Mouse (Mus musculus): ENCODE results near the gene Srsf12. TPM values are rescaled to one million over a fixed set of nuclear protein-coding genes. Genes with fewer than 3 reads are reported as not detected.

Gene Srsf12
- polyA plus RNA-seq (2012; ENCODE audit: low replicate concordance) = 0.22 and 0.63 TPM in 2 replicates

DNA sequence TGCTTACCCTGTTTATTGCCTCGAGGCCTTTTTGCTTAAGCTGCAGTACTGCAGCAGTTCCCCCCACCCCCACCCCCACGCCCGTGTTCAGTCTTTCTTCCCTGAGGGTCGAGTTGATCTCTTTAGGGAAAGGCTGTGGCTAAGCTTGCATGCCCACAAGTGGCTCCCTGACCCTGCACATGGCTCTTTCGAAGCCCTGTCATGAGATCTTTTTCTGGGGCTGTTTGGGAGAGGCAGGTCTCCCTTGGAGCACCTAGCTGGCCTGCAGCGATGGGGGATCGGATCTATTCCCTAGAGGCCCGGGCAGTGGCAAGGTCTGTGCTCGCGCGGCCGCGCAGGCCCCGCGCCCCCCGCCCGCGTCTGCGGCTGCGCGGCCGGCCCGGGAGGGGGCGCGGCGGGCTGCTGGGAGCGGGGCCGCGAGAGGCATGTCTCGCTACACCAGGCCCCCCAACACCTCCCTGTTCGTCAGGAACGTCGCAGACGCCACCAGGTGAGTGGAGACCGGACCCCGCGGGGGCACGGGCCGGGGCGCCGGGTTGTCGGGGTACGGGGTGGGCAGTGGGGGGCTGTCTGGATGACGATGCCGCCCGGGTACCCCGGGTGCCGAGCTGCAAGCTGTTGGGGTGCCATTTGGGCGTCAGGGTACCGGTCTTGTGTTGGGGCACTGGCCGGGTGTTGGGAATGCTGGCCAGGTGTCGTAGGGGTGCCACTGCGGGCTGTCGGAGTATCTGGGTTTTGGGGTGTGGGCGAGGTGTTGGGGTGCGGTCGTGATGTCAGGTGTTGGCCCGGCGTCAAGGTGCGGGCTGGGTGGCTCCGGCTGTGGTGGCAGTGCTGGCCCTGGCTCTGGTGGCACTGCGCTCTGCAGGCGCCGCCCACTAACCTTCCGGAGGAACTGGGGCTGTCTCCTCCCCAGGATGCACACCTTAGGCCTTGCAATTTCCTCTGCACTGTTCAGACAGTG lies at the start of gene Srsf12:
Gene Srsf12 (plus strand): TSS at position 111 of the 961 bp plus-strand sequence.

GRCm38 (mm10) chr4:33189735-33190036 lies 19.1 kb upstream of the Srsf12 start, which contains the start of gene Pm20d2:
Pm20d2 (minus strand) TSS chr4:33189737.

Other genes starting within 250 kb of the Srsf12 start
- 0.58 TPM in 2 replicates for gene Rragd, start 226.0 kb upstream of the Srsf12 start, polyA plus RNA-seq (2012; ENCODE audit: low replicate concordance)
- gene Ube2j1, start 177.6 kb upstream of the Srsf12 start, polyA plus RNA-seq (2012; ENCODE audit: low replicate concordance) = 28.2 and 44.4 TPM in 2 replicates
- 0.20 and 1.8 TPM in 2 replicates for gene Gabrr2, start 146.0 kb upstream of the Srsf12 start, polyA plus RNA-seq (2012; ENCODE audit: low replicate concordance)
- 0.04 TPM in 1 of 2 replicates, not detected in the other for gene Gabrr1, start 76.5 kb upstream of the Srsf12 start, polyA plus RNA-seq (2012; ENCODE audit: low replicate concordance)
- gene Pm20d2, start 19.3 kb upstream of the Srsf12 start, polyA plus RNA-seq (2012; ENCODE audit: low replicate concordance) = 0.39 TPM in 1 of 2 replicates, not detected in the other
- 260 and 630 TPM in 2 replicates for gene Pnrc1, start 81.2 kb downstream of the Srsf12 start, polyA plus RNA-seq (2012; ENCODE audit: low replicate concordance)
- 3.2 and 7.4 TPM in 2 replicates for gene Rngtt, start 101.3 kb downstream of the Srsf12 start, polyA plus RNA-seq (2012; ENCODE audit: low replicate concordance)

Data from hematopoietic multipotent progenitor cell, adult 10-12 weeks (in vitro differentiated cells).